18 mouse cellular contexts compared by ENCODE assay signal in genomic region chr11:101543533-101543932, GRCm38 (mm10). TPM values are rescaled to one million over a fixed set of nuclear protein-coding genes. Genes with fewer than 3 reads are reported as not detected.
DNase-seq lines count a peak whose midpoint lies in the region; ATAC-seq and TF ChIP-seq lines count a peak whose summit lies in the region.
"Had no signal": no experiment of that assay in that cellular context is flagged by ENCODE, and none has a peak within 500 bp of the region (broad histone marks: within the 10 kb centered on the region; RNA-seq: fewer than 3 reads in every experiment).

No protein-coding gene starts in this region.

- no peaks in the 10 kb centered on the region for H3K27me3 ChIP-seq in intestine, embryonic 15.5 days (replicated peaks)
- no peaks in the 10 kb centered on the region for H3K27me3 ChIP-seq in intestine, embryonic 16.5 days (replicated peaks; ENCODE audit: control insufficient read depth, insufficient read depth, low read length)
- no peaks in the 10 kb centered on the region for H3K27me3 ChIP-seq in CH12.LX (replicated peaks)
- H3K27me3 ChIP-seq in forebrain, embryonic 13.5 days: no peaks in the 10 kb centered on the region
- H3K27me3 ChIP-seq: hindbrain, embryonic 13.5 days; limb, embryonic 15.5 days had no signal

- no peaks in the 10 kb centered on the region for H3K9me3 ChIP-seq in intestine, embryonic 15.5 days
- no peaks in the 10 kb centered on the region for H3K9me3 ChIP-seq in intestine, embryonic 16.5 days (ENCODE audit: control insufficient read depth, low read length)
- H3K9me3 ChIP-seq in CH12.LX (replicated peaks; ENCODE audit: low read length): no peaks in the 10 kb centered on the region
- no peaks in the 10 kb centered on the region for H3K9me3 ChIP-seq in forebrain, embryonic 13.5 days (replicated peaks)
- H3K9me3 ChIP-seq: hindbrain, embryonic 13.5 days; limb, embryonic 15.5 days; midbrain, embryonic 10.5 days had no signal

- DNase-seq in 416B (ENCODE audit: low read depth) (peak; percentile 64), CH12.LX (ENCODE audit: extremely low read depth) (peak; percentile 76)
- peak; percentile 22 for DNase-seq in lung, postnatal 36 days
- no peak for DNase-seq in layer of hippocampus, postnatal 14 days (ENCODE audit: low spot score in 2 of 2)
- DNase-seq: cerebellum, postnatal 10 days; kidney, adult 8-10 months had no signal

- 77% methylated on average over 9 of the region's 9 CpGs for WGBS in intestine, embryonic 15.5 days
- 86% methylated on average over 9 of the region's 9 CpGs for WGBS in intestine, embryonic 16.5 days
- 84% methylated on average over 9 of the region's 9 CpGs for WGBS in forebrain, embryonic 13.5 days

- peak; percentile 62; the same call in 1 of the 2 replicates for TF ChIP-seq POLR2A in CH12.LX (IDR thresholded peaks at IDR 0.05; ENCODE audit: low read depth, low read length)

- H3K9ac ChIP-seq in intestine, embryonic 15.5 days: no peak overlapping the region
- no peak overlapping the region for H3K9ac ChIP-seq in intestine, embryonic 16.5 days (ENCODE audit: low read depth, low read length)
- peak overlapping the region; percentile 64 for H3K9ac ChIP-seq in CH12.LX (ENCODE audit: insufficient read depth, low read depth)
- H3K9ac ChIP-seq in forebrain, embryonic 13.5 days: no peak overlapping the region
- H3K9ac ChIP-seq: hindbrain, embryonic 13.5 days; limb, embryonic 15.5 days had no signal

- H3K27ac ChIP-seq in intestine, embryonic 15.5 days: 0 out of 2 replicates have a peak overlapping the region, but pooled peaks have one; percentile 22
- no peak overlapping the region for H3K27ac ChIP-seq in intestine, embryonic 16.5 days (ENCODE audit: low read length)
- peak overlapping the region; percentile 81 for H3K27ac ChIP-seq in CH12.LX (ENCODE audit: insufficient read depth, low read depth)
- H3K27ac ChIP-seq in forebrain, embryonic 13.5 days: no peak overlapping the region
- H3K27ac ChIP-seq: hindbrain, embryonic 13.5 days; left cerebral cortex, adult 2 months; limb, embryonic 15.5 days; midbrain, embryonic 10.5 days had no signal

- TF ChIP-seq CTCF in CH12.LX (conservative IDR thresholded peaks at IDR 0.05 in 1 of 2, IDR thresholded peaks at IDR 0.05 in 1 of 2; ENCODE audit: low read depth in 2 of 2, low read length in 2 of 2): no peak

- H3K4me3 ChIP-seq in intestine, embryonic 15.5 days (replicated peaks): no peak overlapping the region
- H3K4me3 ChIP-seq in intestine, embryonic 16.5 days (ENCODE audit: low read length): no peak overlapping the region
- peak overlapping the region; percentile 34 to 47 (median 42) for H3K4me3 ChIP-seq in CH12.LX (replicated peaks in 1 of 3; ENCODE audit: low read depth in 2 of 3, low read length in 2 of 3, poor library complexity in 1 of 3)
- H3K4me3 ChIP-seq in forebrain, embryonic 13.5 days: no peak overlapping the region
- H3K4me3 ChIP-seq: hindbrain, embryonic 13.5 days; left cerebral cortex, adult 2 months; limb, embryonic 15.5 days; midbrain, embryonic 10.5 days had no signal

- no peaks in the 10 kb centered on the region for H3K4me1 ChIP-seq in intestine, embryonic 15.5 days (replicated peaks)
- no peaks in the 10 kb centered on the region for H3K4me1 ChIP-seq in intestine, embryonic 16.5 days (ENCODE audit: control insufficient read depth, insufficient read depth, low read length)
- H3K4me1 ChIP-seq in CH12.LX (ENCODE audit: control insufficient read depth in 1 of 2, insufficient read depth in 2 of 2): peaks cover 12 to 28% of the 10 kb centered on the region in 2 experiments
- H3K4me1 ChIP-seq in forebrain, embryonic 13.5 days: 0 out of 2 replicates have a peak, but pooled peaks cover 4% of the 10 kb centered on the region
- H3K4me1 ChIP-seq: hindbrain, embryonic 13.5 days; limb, embryonic 15.5 days had no signal

- no peaks in the 10 kb centered on the region for H3K36me3 ChIP-seq in intestine, embryonic 15.5 days
- H3K36me3 ChIP-seq in intestine, embryonic 16.5 days (ENCODE audit: control insufficient read depth, insufficient read depth, low read length): no peaks in the 10 kb centered on the region
- H3K36me3 ChIP-seq in CH12.LX (replicated peaks in 1 of 2; ENCODE audit: control insufficient read depth in 1 of 2, insufficient read depth in 1 of 2, low read length in 1 of 2): peaks cover 19 to 78% of the 10 kb centered on the region in 2 experiments
- H3K36me3 ChIP-seq in forebrain, embryonic 13.5 days (ENCODE audit: poor library complexity, severe bottlenecking): peaks cover 16% of the 10 kb centered on the region; the same call in 1 of the 2 replicates
- H3K36me3 ChIP-seq: hindbrain, embryonic 13.5 days had no signal

- in situ Hi-C loops in CH12.LX (cut with MboI; ENCODE audit: low pct_ligation_motif_present, low pct_unique_long_range_greater_than_20kb, low sequenced_read_pairs): no loop called here

- H3K79me2 ChIP-seq in CH12.LX (replicated peaks; ENCODE audit: control insufficient read depth, extremely low read depth, insufficient read depth, poor library complexity, severe bottlenecking): peaks cover 41% of the 10 kb centered on the region

- peak; percentile 75; the same call in 1 of the 2 replicates for TF ChIP-seq EP300 in CH12.LX (IDR thresholded peaks at IDR 0.05; ENCODE audit: low read length)

- H3K4me2 ChIP-seq in intestine, embryonic 15.5 days (replicated peaks): no peak overlapping the region
- H3K4me2 ChIP-seq in intestine, embryonic 16.5 days (ENCODE audit: low read depth, low read length): no peak overlapping the region
- peak overlapping the region; percentile 65 for H3K4me2 ChIP-seq in CH12.LX (ENCODE audit: insufficient read depth, low read depth, poor library complexity, severe bottlenecking)
- no peak overlapping the region for H3K4me2 ChIP-seq in forebrain, embryonic 13.5 days
- H3K4me2 ChIP-seq: hindbrain, embryonic 13.5 days; limb, embryonic 15.5 days had no signal

- TF ChIP-seq RAD21 in CH12.LX (IDR thresholded peaks at IDR 0.05; ENCODE audit: low read depth, low read length): no peak

- dilution Hi-C loops in CH12.LX (cut with MboI; ENCODE audit: extremely low pct_ligation_motif_present, extremely low pct_unique_long_range_greater_than_20kb, low sequenced_read_pairs): no loop called here

- ATAC-seq in intestine, embryonic 15.5 days: no peak
- ATAC-seq in intestine, embryonic 16.5 days: no peak
- ATAC-seq in forebrain, embryonic 13.5 days: no peak

TF ChIP-seq in CH12.LX, 34 proteins besides CTCF, POLR2A, EP300 and RAD21 (continues in another document):
- TF ChIP-seq JUND (conservative IDR thresholded peaks at IDR 0.05; ENCODE audit: low read depth, low read length) (peak; percentile 68), MAX (IDR thresholded peaks at IDR 0.05; ENCODE audit: low read length) (peak; percentile 19; the same call in 1 of the 2 replicates), NRF1 (IDR thresholded peaks at IDR 0.05; ENCODE audit: low read depth, low read length) (peak; percentile 64), TCF12 (IDR thresholded peaks at IDR 0.05; ENCODE audit: low read depth, low read length) (peak; percentile 50; the same call in 1 of the 2 replicates), SIN3A (IDR thresholded peaks at IDR 0.05; ENCODE audit: low read length) (peak; percentile 75), NELFE (IDR thresholded peaks at IDR 0.05; ENCODE audit: low read depth, low read length) (peak; percentile 37), BHLHE40 (IDR thresholded peaks at IDR 0.05; ENCODE audit: low read depth, low read length) (peak; percentile 63; the same call in 1 of the 2 replicates), SMC3 (IDR thresholded peaks at IDR 0.05; ENCODE audit: low read depth, low read length) (no peak), ETS1 (conservative IDR thresholded peaks at IDR 0.05; ENCODE audit: low read depth, low read length) (peak; percentile 67; the same call in 1 of the 2 replicates), PAX5 (IDR thresholded peaks at IDR 0.05; ENCODE audit: low read length) (no peak), RCOR1 (conservative IDR thresholded peaks at IDR 0.05; ENCODE audit: low read depth, low read length) (no peak), IRF4 (IDR thresholded peaks at IDR 0.05; ENCODE audit: low read depth, low read length) (peak; percentile 85)

RNA-seq across cellular contexts. Expression of gene Brca1, which starts 8.2 kb away (rescaled TPM):
- 8.4 and 10.2 TPM in 2 replicates for polyA plus RNA-seq in intestine, embryonic 15.5 days (2015; fragmentation: Nextera tagmentation; extraction: Ambion mirVana)
- polyA plus RNA-seq in intestine, embryonic 16.5 days (2015; fragmentation: Nextera tagmentation; extraction: Ambion mirVana): 6.0 and 6.8 TPM in 2 replicates
- 33.0 and 37.4 TPM in 2 replicates for total RNA-seq in CH12.LX (2012; rRNA removed)
- 37.5 and 41.4 TPM in 2 replicates for total RNA-seq in CH12.LX (2014; rRNA removed)
- 31.1 and 31.3 TPM in 2 replicates for polyA plus RNA-seq in CH12.LX (2012; ENCODE audit: insufficient read length, low read depth)
- 1 to 10 TPM; 1.3 to 3.2 TPM for total RNA-seq in layer of hippocampus, postnatal 14 days (2021)
- polyA plus RNA-seq in forebrain, embryonic 13.5 days (2015; fragmentation: Nextera tagmentation; extraction: Ambion mirVana): 11.3 and 12.5 TPM in 2 replicates

RNA-seq across cellular contexts. Expression of gene Nbr1, which starts 8.4 kb away (rescaled TPM):
- polyA plus RNA-seq in intestine, embryonic 15.5 days (2015; fragmentation: Nextera tagmentation; extraction: Ambion mirVana): 57.0 and 61.2 TPM in 2 replicates
- polyA plus RNA-seq in intestine, embryonic 16.5 days (2015; fragmentation: Nextera tagmentation; extraction: Ambion mirVana): 56.2 and 65.5 TPM in 2 replicates
- total RNA-seq in CH12.LX (2012; rRNA removed) (39.4 and 52.2 TPM in 2 replicates), CH12.LX (2014; rRNA removed) (44.7 and 48.3 TPM in 2 replicates)
- 39.3 and 44.8 TPM in 2 replicates for polyA plus RNA-seq in CH12.LX (2012; ENCODE audit: insufficient read length, low read depth)
- total RNA-seq in layer of hippocampus, postnatal 14 days (2021): 100 to 1,000 TPM; 122 to 177 TPM
- polyA plus RNA-seq in forebrain, embryonic 13.5 days (2015; fragmentation: Nextera tagmentation; extraction: Ambion mirVana): 104 and 117 TPM in 2 replicates

RNA-seq across cellular contexts. Expression of gene Tmem106a, which starts 38.5 kb away (rescaled TPM):
- 21.6 and 22.0 TPM in 2 replicates for polyA plus RNA-seq in intestine, embryonic 15.5 days (2015; fragmentation: Nextera tagmentation; extraction: Ambion mirVana)
- 38.6 and 49.4 TPM in 2 replicates for polyA plus RNA-seq in intestine, embryonic 16.5 days (2015; fragmentation: Nextera tagmentation; extraction: Ambion mirVana)
- total RNA-seq in CH12.LX (2012; rRNA removed) (1.4 and 2.2 TPM in 2 replicates), CH12.LX (2014; rRNA removed) (2.6 and 2.8 TPM in 2 replicates)
- 6.8 and 9.1 TPM in 2 replicates for polyA plus RNA-seq in CH12.LX (2012; ENCODE audit: insufficient read length, low read depth)
- total RNA-seq in layer of hippocampus, postnatal 14 days (2021): 1 to 10 TPM; 2.0 to 4.1 TPM
- 1.1 and 1.3 TPM in 2 replicates for polyA plus RNA-seq in forebrain, embryonic 13.5 days (2015; fragmentation: Nextera tagmentation; extraction: Ambion mirVana)

RNA-seq across cellular contexts. Expression of gene Gm11634, which starts 55.5 kb away (rescaled TPM):
- polyA plus RNA-seq in intestine, embryonic 15.5 days (2015; fragmentation: Nextera tagmentation; extraction: Ambion mirVana): not detected in 2 replicates
- not detected in 2 replicates for polyA plus RNA-seq in intestine, embryonic 16.5 days (2015; fragmentation: Nextera tagmentation; extraction: Ambion mirVana)
- total RNA-seq in CH12.LX (2012; rRNA removed): not detected in 2 replicates
- not detected in 2 replicates for total RNA-seq in CH12.LX (2014; rRNA removed)
- polyA plus RNA-seq in CH12.LX (2012; ENCODE audit: insufficient read length, low read depth): not detected in 2 replicates
- total RNA-seq in layer of hippocampus, postnatal 14 days (2021): not detected
- not detected in 2 replicates for polyA plus RNA-seq in forebrain, embryonic 13.5 days (2015; fragmentation: Nextera tagmentation; extraction: Ambion mirVana)
- total RNA-seq: gastrocnemius, postnatal 4 days; left cerebral cortex, adult 2 months; neutrophil, adult 5-6 weeks had no signal
- polyA plus RNA-seq: frontal cortex, adult 2 months; heart, embryonic 14.5 days; hindbrain, embryonic 13.5 days; limb, embryonic 15.5 days; thymus, postnatal 0 days had no signal

Comparison
In these comparisons a context has a peak if more than half of its experiments do, and no peak if none do; other contexts are left out.
1. H3K27ac ChIP-seq: peak in intestine, embryonic 15.5 days (single experiment) and CH12.LX (single experiment); none in intestine, embryonic 16.5 days (single experiment) and forebrain, embryonic 13.5 days (single experiment).
2. H3K4me3 ChIP-seq: peak in CH12.LX (3 of 3); none in intestine, embryonic 15.5 days (single experiment), intestine, embryonic 16.5 days (single experiment) and forebrain, embryonic 13.5 days (single experiment).
3. DNase-seq: peak in 416B (single experiment), CH12.LX (single experiment) and lung, postnatal 36 days (single experiment); none in layer of hippocampus, postnatal 14 days (0 of 2).